ENCODE assay signal across 30 mouse cellular contexts in the genomic region with DNA sequence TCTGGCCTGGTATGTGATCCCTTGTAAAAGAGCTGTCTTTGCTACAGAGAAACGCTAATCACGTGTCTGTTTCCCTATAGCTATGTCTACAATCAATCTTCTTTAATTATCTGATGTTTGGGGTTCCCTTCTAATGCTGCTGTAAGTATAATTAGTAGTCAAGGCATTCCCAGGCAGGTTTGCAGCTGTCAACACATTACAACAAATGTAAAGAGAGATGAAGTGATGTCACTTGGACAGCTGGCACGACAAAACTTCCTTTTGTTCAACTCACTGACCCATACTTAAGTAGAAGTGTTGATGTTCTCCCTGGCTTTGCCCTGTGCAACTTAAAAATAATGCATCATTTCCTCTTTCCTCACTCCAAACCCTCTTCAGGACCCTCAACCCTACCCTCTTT. TPM values are rescaled to one million over a fixed set of nuclear protein-coding genes. Genes with fewer than 3 reads are reported as not detected.
DNase-seq lines count a peak whose midpoint lies in the region; ATAC-seq and TF ChIP-seq lines count a peak whose summit lies in the region.
"Had no signal": no experiment of that assay in that cellular context is flagged by ENCODE, and none has a peak within 500 bp of the region (broad histone marks: within the 10 kb centered on the region; RNA-seq: fewer than 3 reads in every experiment).

No protein-coding gene starts in this region.

- 48% methylated on average over 3 of the region's 3 CpGs for WGBS in forebrain, embryonic 12.5 days
- WGBS in forebrain, postnatal 0 days = 38% methylated on average over 3 of the region's 3 CpGs
- WGBS in hindbrain, embryonic 11.5 days = 44% methylated on average over 3 of the region's 3 CpGs
- 43% methylated on average over 3 of the region's 3 CpGs for WGBS in hindbrain, embryonic 14.5 days

- H3K36me3 ChIP-seq in forebrain, embryonic 12.5 days (replicated peaks) = no peaks in the 10 kb centered on the region
- H3K36me3 ChIP-seq in forebrain, postnatal 0 days (ENCODE audit: insufficient read depth) = no peaks in the 10 kb centered on the region
- no peaks in the 10 kb centered on the region for H3K36me3 ChIP-seq in hindbrain, embryonic 11.5 days (ENCODE audit: control insufficient read depth, insufficient read depth, low read length)
- no peaks in the 10 kb centered on the region for H3K36me3 ChIP-seq in hindbrain, embryonic 14.5 days (replicated peaks; ENCODE audit: control insufficient read depth, insufficient read depth)
- H3K36me3 ChIP-seq: embryonic facial prominence, embryonic 12.5 days; G1E; heart, embryonic 12.5 days; heart, embryonic 15.5 days; hindbrain, embryonic 10.5 days; hindbrain, embryonic 15.5 days had no signal

- H3K4me1 ChIP-seq in forebrain, embryonic 12.5 days = no peaks in the 10 kb centered on the region
- no peaks in the 10 kb centered on the region for H3K4me1 ChIP-seq in forebrain, postnatal 0 days (ENCODE audit: insufficient read depth)
- H3K4me1 ChIP-seq in hindbrain, embryonic 11.5 days (replicated peaks; ENCODE audit: control insufficient read depth, insufficient read depth, low read length) = no peaks in the 10 kb centered on the region
- peaks cover 3% of the 10 kb centered on the region; the same call in 1 of the 2 replicates for H3K4me1 ChIP-seq in hindbrain, embryonic 14.5 days (replicated peaks; ENCODE audit: control insufficient read depth, insufficient read depth, low read length)
- H3K4me1 ChIP-seq: embryonic facial prominence, embryonic 12.5 days; heart, embryonic 15.5 days; hindbrain, embryonic 15.5 days had no signal

- no peaks in the 10 kb centered on the region for H3K27me3 ChIP-seq in forebrain, embryonic 12.5 days
- no peaks in the 10 kb centered on the region for H3K27me3 ChIP-seq in forebrain, postnatal 0 days (ENCODE audit: insufficient read depth, low read length)
- H3K27me3 ChIP-seq in hindbrain, embryonic 11.5 days (ENCODE audit: control insufficient read depth, insufficient read depth, low read length) = no peaks in the 10 kb centered on the region
- no peaks in the 10 kb centered on the region for H3K27me3 ChIP-seq in hindbrain, embryonic 14.5 days (ENCODE audit: control insufficient read depth, insufficient read depth, low read length)
- H3K27me3 ChIP-seq: CH12.LX; embryonic facial prominence, embryonic 12.5 days; heart, embryonic 12.5 days; heart, embryonic 15.5 days; hindbrain, embryonic 15.5 days; Patski had no signal

- TF ChIP-seq POLR2A in brain, embryonic 14.5 days (IDR thresholded peaks at IDR 0.05; ENCODE audit: borderline replicate concordance, extremely low read depth, insufficient read depth, insufficient read length, poor library complexity, severe bottlenecking) = no peak

- H3K27ac ChIP-seq in forebrain, embryonic 12.5 days = no peak overlapping the region
- no peak overlapping the region for H3K27ac ChIP-seq in forebrain, postnatal 0 days (ENCODE audit: low read depth, low read length)
- no peak overlapping the region for H3K27ac ChIP-seq in hindbrain, embryonic 11.5 days (ENCODE audit: low read depth, low read length)
- H3K27ac ChIP-seq in hindbrain, embryonic 14.5 days = no peak overlapping the region
- H3K27ac ChIP-seq: embryonic facial prominence, embryonic 12.5 days; heart, embryonic 15.5 days; hindbrain, embryonic 10.5 days; hindbrain, embryonic 15.5 days had no signal

- DNase-seq in embryo, embryonic 10.5 days (ENCODE audit: low spot score) = peak; percentile 22
- no peak for DNase-seq in embryo, embryonic 9.5 days (ENCODE audit: extremely low spot score)
- no peak for DNase-seq in forebrain, postnatal 0 days
- no peak for DNase-seq in hindbrain, embryonic 11.5 days (ENCODE audit: low spot score)
- DNase-seq in hindbrain, embryonic 14.5 days (ENCODE audit: low spot score) = no peak
- peak; percentile 62 for DNase-seq in brain, embryonic 14.5 days (ENCODE audit: low read depth)
- no peak for DNase-seq in cerebellum, postnatal 14 days
- DNase-seq: adrenal gland, postnatal 10 days; adrenal gland, postnatal 36 days; B cell, adult 2 months; cerebellum, adult 11 months; cerebellum, adult 2 months; cerebellum, adult 9-11 months; cerebellum, postnatal 36 days; gastrocnemius, postnatal 25 days; heart, adult 18-20 months; heart, postnatal 10 days; heart, postnatal 36 days; kidney, adult 2 months had no signal

- no peak for TF ChIP-seq CTCF in forebrain, postnatal 0 days (IDR thresholded peaks at IDR 0.05; ENCODE audit: low read depth)
- TF ChIP-seq CTCF in brain, embryonic 14.5 days (IDR thresholded peaks at IDR 0.05; ENCODE audit: borderline replicate concordance, extremely low read depth, insufficient read depth, insufficient read length) = no peak

- no peak overlapping the region for H3K4me2 ChIP-seq in forebrain, embryonic 12.5 days
- H3K4me2 ChIP-seq in forebrain, postnatal 0 days (ENCODE audit: low read depth) = no peak overlapping the region
- no peak overlapping the region for H3K4me2 ChIP-seq in hindbrain, embryonic 11.5 days (replicated peaks; ENCODE audit: low read depth, low read length)
- H3K4me2 ChIP-seq in hindbrain, embryonic 14.5 days (replicated peaks) = no peak overlapping the region
- H3K4me2 ChIP-seq: embryonic facial prominence, embryonic 12.5 days; heart, embryonic 12.5 days; heart, embryonic 15.5 days; hindbrain, embryonic 15.5 days had no signal

- H3K4me3 ChIP-seq in forebrain, embryonic 12.5 days (replicated peaks) = no peak overlapping the region
- no peak overlapping the region for H3K4me3 ChIP-seq in forebrain, postnatal 0 days (ENCODE audit: low read depth, low read length)
- H3K4me3 ChIP-seq in hindbrain, embryonic 11.5 days (ENCODE audit: low read depth, low read length) = no peak overlapping the region
- no peak overlapping the region for H3K4me3 ChIP-seq in hindbrain, embryonic 14.5 days (replicated peaks; ENCODE audit: low read length)
- H3K4me3 ChIP-seq: embryonic facial prominence, embryonic 12.5 days; erythroblast, embryonic 14.5 days; heart, embryonic 12.5 days; heart, embryonic 15.5 days; hindbrain, embryonic 10.5 days; hindbrain, embryonic 15.5 days had no signal

- no peak overlapping the region for H3K9ac ChIP-seq in forebrain, embryonic 12.5 days
- H3K9ac ChIP-seq in forebrain, postnatal 0 days = no peak overlapping the region
- no peak overlapping the region for H3K9ac ChIP-seq in hindbrain, embryonic 11.5 days (ENCODE audit: low read depth, low read length)
- no peak overlapping the region for H3K9ac ChIP-seq in hindbrain, embryonic 14.5 days
- H3K9ac ChIP-seq: embryonic facial prominence, embryonic 12.5 days; heart, embryonic 12.5 days; heart, embryonic 15.5 days; hindbrain, embryonic 15.5 days had no signal

- H3K9me3 ChIP-seq in forebrain, embryonic 12.5 days = no peaks in the 10 kb centered on the region
- H3K9me3 ChIP-seq in forebrain, postnatal 0 days (ENCODE audit: low read length) = no peaks in the 10 kb centered on the region
- H3K9me3 ChIP-seq in hindbrain, embryonic 11.5 days (ENCODE audit: control insufficient read depth, low read length) = no peaks in the 10 kb centered on the region
- H3K9me3 ChIP-seq in hindbrain, embryonic 14.5 days (ENCODE audit: control insufficient read depth, low read length) = no peaks in the 10 kb centered on the region
- H3K9me3 ChIP-seq: embryonic facial prominence, embryonic 12.5 days; G1E; heart, embryonic 12.5 days; heart, embryonic 15.5 days; hindbrain, embryonic 10.5 days; hindbrain, embryonic 15.5 days had no signal

- peak; percentile 52; the same call in 1 of the 2 replicates for ATAC-seq in forebrain, embryonic 12.5 days (ENCODE audit: low FRiP score)
- no peak for ATAC-seq in forebrain, postnatal 0 days
- ATAC-seq in hindbrain, embryonic 11.5 days (ENCODE audit: low FRiP score) = 0 out of 2 replicates have a peak, but pooled peaks have one; percentile 18
- no peak for ATAC-seq in hindbrain, embryonic 14.5 days (ENCODE audit: low FRiP score)
- ATAC-seq: intestine, postnatal 0 days; Patski had no signal

RNA-seq across cellular contexts. Expression of a gene that starts 22.4 kb away (rescaled TPM):
- 15.4 and 21.6 TPM in 2 replicates for polyA plus RNA-seq in forebrain, embryonic 12.5 days (2016; fragmentation: Nextera tagmentation; extraction: Ambion mirVana)
- 44.7 and 53.7 TPM in 2 replicates for total RNA-seq in forebrain, postnatal 0 days (2014; rRNA removed)
- 16.9 and 21.6 TPM in 2 replicates for polyA plus RNA-seq in forebrain, postnatal 0 days (2015; fragmentation: Nextera tagmentation; extraction: Ambion mirVana)
- 17.4 and 22.2 TPM in 2 replicates for polyA plus RNA-seq in hindbrain, embryonic 11.5 days (2014; fragmentation: Nextera tagmentation; extraction: Ambion mirVana)
- polyA plus RNA-seq in hindbrain, embryonic 14.5 days (2014; fragmentation: Nextera tagmentation; extraction: Ambion mirVana) = 22.0 and 25.8 TPM in 2 replicates
- polyA plus RNA-seq in brain, embryonic 14.5 days (2012; rRNA removed) = 8.8 and 11.1 TPM in 2 replicates
- total RNA-seq: CH12.LX had no signal
- polyA plus RNA-seq: erythroblast, embryonic 14.5 days; G1E had no signal

Comparison
In these comparisons a context has a peak if more than half of its experiments do, and no peak if none do; other contexts are left out.
1. DNase-seq: peak in embryo, embryonic 10.5 days (single experiment) and brain, embryonic 14.5 days (single experiment); none in embryo, embryonic 9.5 days (single experiment), forebrain, postnatal 0 days (single experiment), hindbrain, embryonic 11.5 days (single experiment), hindbrain, embryonic 14.5 days (single experiment) and cerebellum, postnatal 14 days (0 of 2).
2. ATAC-seq: peak in forebrain, embryonic 12.5 days (single experiment) and hindbrain, embryonic 11.5 days (single experiment); none in forebrain, postnatal 0 days (single experiment) and hindbrain, embryonic 14.5 days (single experiment).